In the genomic region with DNA sequence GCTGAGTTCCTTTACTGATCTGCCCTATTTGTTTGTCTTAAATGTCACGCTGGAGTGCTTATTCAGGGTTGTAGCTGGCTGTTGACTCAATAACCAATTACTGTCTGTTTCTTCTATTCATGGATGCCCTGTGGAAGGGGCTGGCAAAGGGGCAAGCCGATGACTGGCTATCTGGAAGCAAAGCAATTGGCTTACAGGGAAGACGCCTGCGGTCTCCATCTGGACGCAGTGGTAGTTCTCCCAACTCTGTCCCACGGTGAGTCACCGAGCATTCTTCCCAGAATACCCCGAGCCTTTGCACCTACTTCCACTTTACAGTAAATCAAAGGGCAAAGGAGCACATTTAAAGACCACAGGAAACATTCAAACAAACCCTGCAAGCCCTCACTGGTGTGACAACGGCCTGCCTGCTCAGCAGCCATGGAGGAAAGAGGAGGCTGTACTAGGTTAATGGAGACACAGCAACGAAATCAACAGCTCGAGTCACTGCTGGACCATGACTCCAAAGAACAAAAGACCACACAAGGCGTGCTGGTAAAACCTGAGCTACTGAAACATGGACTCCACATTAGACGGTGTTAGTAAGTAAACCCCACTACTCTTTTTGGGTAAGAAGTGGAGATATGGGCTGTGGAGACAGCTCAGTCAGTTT, we compare ENCODE assay signal across 14 mouse cellular contexts. TPM values are rescaled to one million over a fixed set of nuclear protein-coding genes. Genes with fewer than 3 reads are reported as not detected.
DNase-seq lines count a peak whose midpoint lies in the region; TF ChIP-seq lines count a peak whose summit lies in the region.
"Had no signal": no experiment of that assay in that cellular context is flagged by ENCODE, and none has a peak within 500 bp of the region (broad histone marks: within the 10 kb centered on the region; RNA-seq: fewer than 3 reads in every experiment).

No protein-coding gene starts in this region.

- no peaks in the 10 kb centered on the region for H3K27me3 ChIP-seq in heart, adult 2 months (ENCODE audit: control insufficient read depth, insufficient read depth, low read length)
- H3K27me3 ChIP-seq: embryonic facial prominence, embryonic 12.5 days; lung, embryonic 15.5 days; midbrain, embryonic 15.5 days had no signal

- WGBS in olfactory bulb, adult 2 months = 39% methylated on average over 13 of the region's 13 CpGs
- WGBS in heart, adult 2 months = 69% methylated on average over 13 of the region's 13 CpGs

- no peak for TF ChIP-seq POLR2A in bone marrow macrophage, adult 2 months (IDR thresholded peaks at IDR 0.05; ENCODE audit: borderline replicate concordance, low read depth, low read length)
- no peak for TF ChIP-seq POLR2A in olfactory bulb, adult 2 months (IDR thresholded peaks at IDR 0.05; ENCODE audit: insufficient read depth, low read depth, low read length)
- no peak for TF ChIP-seq POLR2A in heart, adult 2 months (IDR thresholded peaks at IDR 0.05; ENCODE audit: insufficient read depth, low read depth, low read length)

- H3K4me1 ChIP-seq in bone marrow macrophage, adult 2 months (ENCODE audit: control insufficient read depth, insufficient read depth, low read length) = peaks cover 44% of the 10 kb centered on the region
- H3K4me1 ChIP-seq in olfactory bulb, adult 2 months (ENCODE audit: control insufficient read depth, insufficient read depth, low read length) = peaks cover 23% of the 10 kb centered on the region
- H3K4me1 ChIP-seq in heart, adult 2 months (ENCODE audit: control insufficient read depth, insufficient read depth, low read length) = peaks cover 24% of the 10 kb centered on the region

- peak overlapping the region; percentile 16 for H3K4me3 ChIP-seq in bone marrow macrophage, adult 2 months (ENCODE audit: insufficient read depth, low read length)
- H3K4me3 ChIP-seq in olfactory bulb, adult 2 months (ENCODE audit: insufficient read depth, low read depth, low read length) = no peak overlapping the region
- no peak overlapping the region for H3K4me3 ChIP-seq in heart, adult 2 months
- H3K4me3 ChIP-seq: embryonic facial prominence, embryonic 12.5 days; lung, embryonic 15.5 days; midbrain, embryonic 15.5 days had no signal

- peak; percentile 60 for DNase-seq in left cerebral cortex, postnatal 4 days
- DNase-seq in left cerebral cortex, postnatal 10 days (ENCODE audit: extremely low spot score in 1 of 2, low spot score in 2 of 2) = no peak
- peak; percentile 89 for DNase-seq in cerebellum, adult 9-11 months
- DNase-seq in heart, adult 2 months = no peak
- no peak for DNase-seq in left cerebral cortex, postnatal 36 days (ENCODE audit: low spot score in 2 of 2)
- DNase-seq: forebrain, postnatal 0 days; heart, postnatal 10 days; kidney, adult 8-10 months; thymus, postnatal 25 days had no signal

- no peak for TF ChIP-seq EP300 in heart, adult 2 months (IDR thresholded peaks at IDR 0.05; ENCODE audit: insufficient read depth, low read depth, low read length)

- H3K27ac ChIP-seq in bone marrow macrophage, adult 2 months (ENCODE audit: insufficient read depth, low read depth, low read length) = peak overlapping the region; percentile 14
- H3K27ac ChIP-seq in olfactory bulb, adult 2 months (ENCODE audit: insufficient read depth, low read depth, low read length) = peak overlapping the region; percentile 71
- no peak overlapping the region for H3K27ac ChIP-seq in heart, adult 2 months
- H3K27ac ChIP-seq: embryonic facial prominence, embryonic 12.5 days; lung, embryonic 15.5 days; midbrain, embryonic 15.5 days had no signal

- peaks cover 6% of the 10 kb centered on the region for H3K79me2 ChIP-seq in heart, adult 2 months (replicated peaks; ENCODE audit: control insufficient read depth, insufficient read depth, low read length)

- no peak overlapping the region for H3K9ac ChIP-seq in heart, adult 2 months (ENCODE audit: low read depth, low read length)
- H3K9ac ChIP-seq: embryonic facial prominence, embryonic 12.5 days; forebrain, postnatal 0 days; lung, embryonic 15.5 days; midbrain, embryonic 15.5 days had no signal

- H3K36me3 ChIP-seq in heart, adult 2 months (ENCODE audit: control insufficient read depth, insufficient read depth, low read length) = 0 out of 2 replicates have a peak, but pooled peaks cover 2% of the 10 kb centered on the region
- H3K36me3 ChIP-seq: lung, embryonic 15.5 days; midbrain, embryonic 15.5 days had no signal

- intact Hi-C loops in left cerebral cortex, postnatal 4 days (cut with DNase I) = no loop called here
- intact Hi-C loops in left cerebral cortex, postnatal 10 days (cut with DNase I) = no loop called here
- intact Hi-C loops in heart, adult 2 months (cut with DNase I) = loop anchor here (2.0 to 10.0 kb wide), 2 partner anchors 14 to 58 kb away; a partner anchor contains a TSS
- intact Hi-C loops in left cerebral cortex, postnatal 36 days (cut with DNase I) = no loop called here

- TF ChIP-seq CTCF in bone marrow macrophage, adult 2 months (IDR thresholded peaks at IDR 0.05; ENCODE audit: low read depth, low read length) = no peak
- TF ChIP-seq CTCF in olfactory bulb, adult 2 months (IDR thresholded peaks at IDR 0.05; ENCODE audit: insufficient read depth, low read depth, low read length) = no peak
- no peak for TF ChIP-seq CTCF in heart, adult 2 months (IDR thresholded peaks at IDR 0.05)

RNA-seq across cellular contexts. Expression of a gene that starts 17.7 kb away (rescaled TPM):
- total RNA-seq in left cerebral cortex, postnatal 4 days (2021) = 10 to 100 TPM; 49.0 to 53.9 TPM
- 10 to 100 TPM; 55.8 to 59.0 TPM for total RNA-seq in left cerebral cortex, postnatal 10 days (2021)
- polyA plus RNA-seq in bone marrow macrophage, adult 2 months (2012; ENCODE audit: insufficient read depth, insufficient read length, missing spikeins) = 33.6 and 36.2 TPM in 2 replicates
- not detected in 2 replicates for polyA plus RNA-seq in olfactory bulb, adult 2 months (2012; ENCODE audit: insufficient read depth, insufficient read length, low replicate concordance, missing spikeins)
- total RNA-seq in heart, adult 2 months (2021) = 10 to 100 TPM; 16.8 to 17.2 TPM
- polyA plus RNA-seq in heart, adult 2 months (2012; rRNA removed) = 6.0 and 12.4 TPM in 2 replicates
- 10 to 100 TPM; 56.2 to 57.8 TPM for total RNA-seq in left cerebral cortex, postnatal 36 days (2021)

RNA-seq across cellular contexts. Expression of a gene that starts 55.6 kb away (rescaled TPM):
- total RNA-seq in left cerebral cortex, postnatal 4 days (2021) = 100 to 1,000 TPM; 211 to 238 TPM
- total RNA-seq in left cerebral cortex, postnatal 10 days (2021) = 100 to 1,000 TPM; 183 to 190 TPM
- polyA plus RNA-seq in bone marrow macrophage, adult 2 months (2012; ENCODE audit: insufficient read depth, insufficient read length, missing spikeins) = 45.4 and 142 TPM in 2 replicates
- not detected in 2 replicates for polyA plus RNA-seq in olfactory bulb, adult 2 months (2012; ENCODE audit: insufficient read depth, insufficient read length, low replicate concordance, missing spikeins)
- total RNA-seq in heart, adult 2 months (2021) = 100 to 1,000 TPM; 119 to 143 TPM
- 44.4 and 61.1 TPM in 2 replicates for polyA plus RNA-seq in heart, adult 2 months (2012; rRNA removed)
- 100 to 1,000 TPM; 164 to 189 TPM for total RNA-seq in left cerebral cortex, postnatal 36 days (2021)

Comparison
In these comparisons a context has a peak if more than half of its experiments do, and no peak if none do; other contexts are left out.
1. DNase-seq: peak in left cerebral cortex, postnatal 4 days (single experiment) and cerebellum, adult 9-11 months (single experiment); none in left cerebral cortex, postnatal 10 days (0 of 2), heart, adult 2 months (0 of 2) and left cerebral cortex, postnatal 36 days (0 of 2).